Mouse (Mus musculus): Measurements from ENCODE around the gene Mtus2. TPM values are rescaled to one million over a fixed set of nuclear protein-coding genes. Genes with fewer than 3 reads are reported as not detected.

The Mtus2 gene
- polyA plus RNA-seq, 1 experiment from 2014 or later, result 43.1 TPM

DNA sequence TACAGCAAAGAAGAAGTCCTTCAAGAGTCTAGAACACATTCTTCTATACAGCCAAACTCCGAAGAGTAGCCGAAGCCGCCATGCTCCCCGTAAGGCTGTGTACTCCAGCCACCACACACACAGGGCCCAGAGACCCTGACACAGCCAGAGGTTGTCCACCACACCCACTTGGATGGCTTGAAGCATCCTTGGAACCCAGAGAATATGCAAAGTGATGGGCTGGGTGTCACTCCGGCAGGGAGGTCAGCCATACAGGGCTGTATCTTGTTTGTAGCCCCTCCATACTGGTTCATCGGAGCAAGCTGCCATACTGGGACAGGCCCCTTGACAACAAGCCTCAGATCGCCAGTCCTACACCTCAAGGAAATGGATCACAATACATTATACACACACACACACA is 405.2 kb downstream of the Mtus2 start:
- no peak overlapping the region for H3K9ac ChIP-seq
- no peak for ATAC-seq (ENCODE audit: low FRiP score, low read depth)
- WGBS, result 92% methylated on average over 7 of the region's 7 CpGs

DNA sequence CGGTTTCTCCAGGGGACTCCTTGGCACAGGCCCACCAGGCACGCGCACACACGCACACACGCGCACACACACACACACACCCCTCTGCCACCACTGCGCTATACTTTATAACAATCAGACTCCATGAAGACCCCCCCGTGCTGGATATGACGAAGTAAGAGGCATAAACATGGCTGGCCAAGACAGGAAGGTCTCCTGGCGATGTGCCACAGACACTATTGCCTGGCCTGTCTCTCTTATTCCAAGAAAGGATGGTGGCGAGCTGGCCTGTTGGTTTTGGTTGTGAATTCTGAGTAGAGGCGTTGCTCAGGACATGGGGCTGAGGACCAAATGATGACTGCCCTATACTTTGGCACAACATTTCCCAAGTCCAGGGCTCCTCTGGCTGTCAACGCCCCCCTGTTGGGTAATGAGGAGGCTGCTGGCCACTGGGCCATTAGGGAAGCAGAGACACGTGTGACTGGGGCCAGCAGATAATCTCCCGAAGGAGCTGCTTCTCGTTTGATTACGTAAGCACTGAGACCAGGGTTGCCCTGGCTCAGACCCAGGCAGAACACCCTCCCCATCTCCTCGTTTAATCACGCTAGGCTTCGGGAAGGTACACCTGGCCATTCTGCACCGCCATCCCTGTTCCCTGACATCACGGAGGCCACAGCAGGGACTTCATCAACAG is 406.5 kb downstream of the Mtus2 start:
- Histone ChIP-seq H3K27me3 (no peaks in the 10 kb centered on the region), H3K4me1 (replicated peaks) (no peaks in the 10 kb centered on the region), H3K4me2 (no peak overlapping the region), H3K36me3 (no peaks in the 10 kb centered on the region), H3K9ac (no peak overlapping the region), H3K4me3 (no peak overlapping the region), H3K9me3 (no peaks in the 10 kb centered on the region), H3K27ac (replicated peaks) (no peak overlapping the region)
- 85% methylated on average over 22 of the region's 22 CpGs for WGBS
- no peak for ATAC-seq (ENCODE audit: low FRiP score, low read depth)

More for the DNA sequence above, 405.2 kb downstream of the Mtus2 start:
- H3K36me3 ChIP-seq, result no peaks in the 10 kb centered on the region
- H3K4me1 ChIP-seq (replicated peaks), result no peaks in the 10 kb centered on the region
- no peak overlapping the region for H3K4me2 ChIP-seq
- H3K9me3 ChIP-seq, result no peaks in the 10 kb centered on the region
- no peak overlapping the region for H3K4me3 ChIP-seq
- no peaks in the 10 kb centered on the region for H3K27me3 ChIP-seq
- H3K27ac ChIP-seq (replicated peaks), result no peak overlapping the region

Other genes starting within 250 kb of the Mtus2 start
- gene Flt1, start 231.3 kb upstream of the Mtus2 start, polyA plus RNA-seq (2015; fragmentation: Nextera tagmentation; extraction: Ambion mirVana), result 15.8 and 16.0 TPM in 2 replicates
- gene Pomp, start 96.9 kb upstream of the Mtus2 start, polyA plus RNA-seq (2015; fragmentation: Nextera tagmentation; extraction: Ambion mirVana), result 461 and 478 TPM in 2 replicates
- gene Slc46a3, start 62.5 kb upstream of the Mtus2 start, polyA plus RNA-seq (2015; fragmentation: Nextera tagmentation; extraction: Ambion mirVana), result 5.0 and 5.2 TPM in 2 replicates